Mouse (Mus musculus): Measurements from ENCODE around the gene Fbxw4. TPM values are rescaled to one million over a fixed set of nuclear protein-coding genes. Genes with fewer than 3 reads are reported as not detected.

Fbxw4 gene
- polyA plus RNA-seq, 1 experiment from 2014 or later: 18.7 TPM

- H3K36me3 ChIP-seq (ENCODE audit: inconsistent target): no peaks in the 10 kb centered on the region
- H3K27ac ChIP-seq: no peak overlapping the region
- no peaks in the 10 kb centered on the region for H3K79me2 ChIP-seq (ENCODE audit: inconsistent target)
- no peak overlapping the region for H3K4me3 ChIP-seq (ENCODE audit: inconsistent target)
- WGBS (ENCODE audit: missing documents): 57% methylated on average over 3 of the region's 3 CpGs
Observed at GRCm38 (mm10) chr19:45542061-45542460, 118.1 kb downstream of the Fbxw4 start.

- no peaks in the 10 kb centered on the region for H3K36me3 ChIP-seq (ENCODE audit: inconsistent target)
- 6% methylated on average over 24 of the region's 58 CpGs for WGBS (ENCODE audit: missing documents)
- no peaks in the 10 kb centered on the region for H3K79me2 ChIP-seq (ENCODE audit: inconsistent target)
- H3K4me3 ChIP-seq (ENCODE audit: inconsistent target): no peak overlapping the region
- H3K27ac ChIP-seq: no peak overlapping the region
Observed at GRCm38 (mm10) chr19:45541409-45542041, 118.6 kb downstream of the Fbxw4 start.

GRCm38 (mm10) chr19:45540657-45541408 lies 119.3 kb downstream of the Fbxw4 start:
- Histone ChIP-seq H3K4me3 (ENCODE audit: inconsistent target) (no peak overlapping the region), H3K79me2 (ENCODE audit: inconsistent target) (no peaks in the 10 kb centered on the region), H3K27ac (no peak overlapping the region), H3K36me3 (ENCODE audit: inconsistent target) (no peaks in the 10 kb centered on the region)
- 73% methylated on average over 8 of the region's 8 CpGs for WGBS (ENCODE audit: missing documents)

GRCm38 (mm10) chr19:45537505-45537904 lies 122.6 kb downstream of the Fbxw4 start:
- 50% methylated on average over 1 of the region's 1 CpGs for WGBS (ENCODE audit: missing documents)
- no peaks in the 10 kb centered on the region for H3K79me2 ChIP-seq (ENCODE audit: inconsistent target)

GRCm38 (mm10) chr19:45535929-45536328 lies 124.2 kb downstream of the Fbxw4 start:
- Histone ChIP-seq H3K36me3 (ENCODE audit: inconsistent target) (no peaks in the 10 kb centered on the region), H3K27ac (no peak overlapping the region), H3K4me3 (ENCODE audit: inconsistent target) (no peak overlapping the region), H3K79me2 (ENCODE audit: inconsistent target) (no peaks in the 10 kb centered on the region)
- WGBS (ENCODE audit: missing documents): 89% methylated on average over 6 of the region's 6 CpGs

More at GRCm38 (mm10) chr19:45537505-45537904, 122.6 kb downstream of the Fbxw4 start:
- Histone ChIP-seq H3K27ac (no peak overlapping the region), H3K4me3 (ENCODE audit: inconsistent target) (no peak overlapping the region), H3K36me3 (ENCODE audit: inconsistent target) (no peaks in the 10 kb centered on the region)

- WGBS (ENCODE audit: missing documents): 97% methylated on average over 8 of the region's 8 CpGs
- H3K27ac ChIP-seq: no peak overlapping the region
- no peaks in the 10 kb centered on the region for H3K36me3 ChIP-seq (ENCODE audit: inconsistent target)
- no peaks in the 10 kb centered on the region for H3K79me2 ChIP-seq (ENCODE audit: inconsistent target)
- H3K4me3 ChIP-seq (ENCODE audit: inconsistent target): no peak overlapping the region
Observed at GRCm38 (mm10) chr19:45535214-45535735, 124.8 kb downstream of the Fbxw4 start.

GRCm38 (mm10) chr19:45533617-45534016 lies 126.5 kb downstream of the Fbxw4 start:
- 79% methylated on average over 7 of the region's 7 CpGs for WGBS (ENCODE audit: missing documents)
- Histone ChIP-seq H3K27ac (no peak overlapping the region), H3K79me2 (ENCODE audit: inconsistent target) (no peaks in the 10 kb centered on the region), H3K4me3 (ENCODE audit: inconsistent target) (no peak overlapping the region), H3K36me3 (ENCODE audit: inconsistent target) (no peaks in the 10 kb centered on the region)

GRCm38 (mm10) chr19:45531554-45531953 lies 128.6 kb downstream of the Fbxw4 start:
- H3K27ac ChIP-seq: no peak overlapping the region
- 94% methylated on average over 6 of the region's 6 CpGs for WGBS (ENCODE audit: missing documents)
- no peaks in the 10 kb centered on the region for H3K79me2 ChIP-seq (ENCODE audit: inconsistent target)
- no peak overlapping the region for H3K4me3 ChIP-seq (ENCODE audit: inconsistent target)
- H3K36me3 ChIP-seq (ENCODE audit: inconsistent target): 0 out of 2 replicates have a peak, but pooled peaks cover 5% of the 10 kb centered on the region

GRCm38 (mm10) chr19:45530200-45530995 lies 129.7 kb downstream of the Fbxw4 start:
- 21% methylated on average over 15 of the region's 15 CpGs for WGBS (ENCODE audit: missing documents)
- H3K79me2 ChIP-seq (ENCODE audit: inconsistent target): no peaks in the 10 kb centered on the region

GRCm38 (mm10) chr19:45529294-45529693 lies 130.8 kb downstream of the Fbxw4 start:
- no peaks in the 10 kb centered on the region for H3K79me2 ChIP-seq (ENCODE audit: inconsistent target)
- H3K4me3 ChIP-seq (ENCODE audit: inconsistent target): no peak overlapping the region
- 0 out of 2 replicates have a peak, but pooled peaks cover 5% of the 10 kb centered on the region for H3K36me3 ChIP-seq (ENCODE audit: inconsistent target)
- no peak overlapping the region for H3K27ac ChIP-seq
- WGBS (ENCODE audit: missing documents): 84% methylated on average over 5 of the region's 5 CpGs

More at GRCm38 (mm10) chr19:45530200-45530995, 129.7 kb downstream of the Fbxw4 start:
- H3K4me3 ChIP-seq (ENCODE audit: inconsistent target): no peak overlapping the region
- H3K27ac ChIP-seq: no peak overlapping the region
- H3K36me3 ChIP-seq (ENCODE audit: inconsistent target): 0 out of 2 replicates have a peak, but pooled peaks cover 5% of the 10 kb centered on the region

Other genes with a start within 250 kb of the Fbxw4 start
- 3.9 to 6.8 TPM (median 4.7 TPM) in 3 replicates for gene Poll, start 99.8 kb downstream of the Fbxw4 start, polyA plus RNA-seq (2018)
- gene Gm17018, start 99.7 kb downstream of the Fbxw4 start, polyA plus RNA-seq (2018): 17.7 to 20.9 TPM (median 20.5 TPM) in 3 replicates
- not detected in 3 replicates for gene Fgf8, start 82.6 kb upstream of the Fbxw4 start, polyA plus RNA-seq (2018)
- gene Npm3, start 89.3 kb upstream of the Fbxw4 start, polyA plus RNA-seq (2018): 11.7 to 64.5 TPM (median 22.5 TPM) in 3 replicates
- 71.3 to 78.4 TPM (median 71.7 TPM) in 3 replicates for gene Mgea5, start 123.5 kb upstream of the Fbxw4 start, polyA plus RNA-seq (2018)
- gene Kcnip2, start 155.7 kb upstream of the Fbxw4 start, polyA plus RNA-seq (2018): not detected in 3 replicates